Mouse (Mus musculus) stomach, embryonic 15.5 days (tissue): ENCODE data around the gene Hist3h2ba. TPM values are rescaled to one million over a fixed set of nuclear protein-coding genes. Genes with fewer than 3 reads are reported as not detected.

Experiments used
- ATAC-seq: fragments of 200-750 bp; cut with Nextera tagmentation; 2 replicates; pipeline ENCODE4 v1.8.0; 2017; ENCODE audit warnings: low read depth, moderate number of reproducible peaks, moderate TSS enrichment; ENCODE audit not compliant: insufficient read depth, low FRiP score
- H3K27ac ChIP-seq: fragments of 300-500 bp; sonication (generic); 2 replicates; pipeline ENCODE4 v1.5.1; 2015; ENCODE audit warnings: mild to moderate bottlenecking, inconsistent platforms
- H3K27me3 ChIP-seq: fragments of 300-500 bp; sonication (generic); replicated peaks from 2 replicates; pipeline ENCODE4 v1.6.1; 2015; ENCODE audit warnings: inconsistent platforms
- H3K36me3 ChIP-seq: fragments of 300-500 bp; sonication (generic); 2 replicates; pipeline ENCODE4 v1.6.1; 2015; ENCODE audit warnings: inconsistent platforms
- H3K4me1 ChIP-seq: fragments of 300-500 bp; sonication (generic); 2 replicates; pipeline ENCODE4 v1.6.1; 2015; ENCODE audit warnings: inconsistent platforms
- H3K4me2 ChIP-seq: fragments of 300-500 bp; sonication (generic); 2 replicates; pipeline ENCODE4 v1.6.1; 2015; ENCODE audit warnings: mild to moderate bottlenecking, inconsistent platforms
- H3K4me3 ChIP-seq: fragments of 300-500 bp; sonication (generic); replicated peaks from 2 replicates; pipeline ENCODE4 v1.5.1; 2015; ENCODE audit warnings: inconsistent platforms
- H3K9ac ChIP-seq: fragments of 300-500 bp; sonication (generic); 2 replicates; pipeline ENCODE4 v1.6.1; 2015; ENCODE audit warnings: inconsistent platforms
- H3K9me3 ChIP-seq: fragments of 300-500 bp; sonication (generic); 2 replicates; pipeline ENCODE4 v1.6.1; 2016; ENCODE audit warnings: inconsistent platforms
- WGBS: fragments of 180-500 bp; shearing (Covaris S2); methylation state at CpG from one replicate; pipeline ENCODE4 v1.1.7; 2015; 5-methylcytosine and 5-hydroxymethylcytosine counted together
- polyA plus RNA-seq: library from polyadenylated mRNA; unstranded; fragments of >200 nt; fragmentation: Nextera tagmentation; extraction: Ambion mirVana; gene quantifications from 2 replicates; pipeline ENCODE4 v1.2.1, GENCODE M21; 2015

The Hist3h2ba gene
- polyA plus RNA-seq, 1 experiment from 2014 or later = 42.0 TPM

DNA sequence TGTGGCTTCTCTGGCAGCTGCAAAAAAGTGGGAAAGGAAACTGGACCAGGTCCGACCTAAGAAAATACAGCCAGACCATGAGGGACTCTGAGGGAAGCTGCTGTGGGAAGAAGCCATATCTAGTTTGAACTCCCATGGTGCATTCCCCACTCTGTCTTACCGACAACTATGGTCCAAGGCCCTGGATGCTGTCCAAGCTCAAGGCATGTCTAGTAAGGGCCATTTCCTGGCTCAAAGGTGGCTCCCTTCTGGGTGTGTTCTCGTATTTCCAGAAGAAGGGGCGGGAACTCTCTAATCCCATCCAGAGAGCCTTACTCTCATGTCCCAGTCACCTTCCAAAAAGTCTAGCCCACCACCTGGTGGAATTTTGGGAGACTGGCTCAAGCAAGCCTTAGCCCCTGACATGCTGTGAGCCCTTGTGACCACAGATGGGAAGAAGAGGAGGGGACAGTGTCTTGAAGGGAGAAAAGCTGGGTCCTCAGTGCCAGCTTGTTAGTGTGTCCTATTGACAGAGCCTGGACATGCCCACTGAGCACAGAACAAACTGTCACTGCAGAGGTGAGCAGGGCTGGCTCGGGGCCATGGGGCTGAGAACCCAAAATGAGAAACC, 31.8 kb downstream of the Hist3h2ba start:
- no peaks in the 10 kb centered on the region for H3K9me3 ChIP-seq
- peak overlapping the region; percentile 16; the same call in 1 of the 2 replicates for H3K4me3 ChIP-seq
- H3K27ac ChIP-seq = no peak overlapping the region
- peak overlapping the region; percentile 92 for H3K4me2 ChIP-seq
- H3K36me3 ChIP-seq = peaks cover 21% of the 10 kb centered on the region
- H3K27me3 ChIP-seq = no peaks in the 10 kb centered on the region
- no peak for ATAC-seq
- 67% methylated on average over 5 of the region's 5 CpGs for WGBS
- peaks cover 30% of the 10 kb centered on the region for H3K4me1 ChIP-seq
- no peak overlapping the region for H3K9ac ChIP-seq

DNA sequence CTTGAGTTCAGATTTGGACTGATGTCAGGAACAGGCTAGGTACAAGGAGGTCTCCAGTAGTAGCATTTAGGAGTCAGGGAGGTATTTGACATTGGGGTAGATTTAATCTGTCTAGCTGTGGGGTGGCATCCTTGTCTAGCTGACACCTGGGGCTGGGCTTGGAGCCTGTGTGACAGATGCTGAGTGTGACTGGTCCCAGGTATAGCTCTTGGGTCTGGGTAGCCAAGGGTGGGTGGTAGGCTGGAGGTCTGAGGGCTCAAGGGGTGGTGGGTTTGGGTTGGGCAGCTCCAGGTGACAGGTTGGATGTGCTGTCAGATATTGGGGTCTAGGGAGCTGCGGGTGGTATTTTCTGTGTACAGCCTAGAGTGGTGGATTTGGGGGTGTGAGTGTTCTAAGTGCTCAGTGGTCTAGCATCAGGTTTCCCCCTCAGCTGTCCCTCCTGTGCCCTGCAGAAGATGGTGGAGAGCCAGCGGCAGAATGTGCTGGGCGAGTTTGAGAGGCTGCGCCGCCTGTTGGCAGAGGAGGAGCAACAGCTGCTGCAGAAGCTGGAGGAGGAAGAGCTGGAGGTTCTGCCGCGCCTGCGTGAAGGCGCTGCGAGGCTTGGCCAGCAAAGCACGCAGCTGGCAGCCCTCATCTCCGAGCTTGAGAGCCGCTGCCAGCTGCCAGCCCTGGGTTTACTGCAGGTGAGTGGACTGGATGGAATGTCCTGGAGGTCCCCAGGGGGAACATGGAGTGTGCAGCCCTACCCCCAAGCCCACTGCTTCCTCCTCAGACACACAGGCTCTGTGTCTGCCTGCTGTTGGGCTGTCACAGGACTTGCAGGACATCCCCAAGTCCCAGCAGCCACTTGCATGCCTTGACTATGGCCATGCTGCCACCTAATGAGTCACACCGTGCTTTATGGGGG, 33.1 kb downstream of the Hist3h2ba start:
- Histone ChIP-seq H3K4me2 (no peak overlapping the region), H3K4me1 (peaks cover 30% of the 10 kb centered on the region), H3K27ac (no peak overlapping the region), H3K9me3 (no peaks in the 10 kb centered on the region), H3K27me3 (no peaks in the 10 kb centered on the region), H3K36me3 (peaks cover 30% of the 10 kb centered on the region), H3K4me3 (no peak overlapping the region), H3K9ac (no peak overlapping the region)
- ATAC-seq = no peak
- 51% methylated on average over 14 of the region's 14 CpGs for WGBS

DNA sequence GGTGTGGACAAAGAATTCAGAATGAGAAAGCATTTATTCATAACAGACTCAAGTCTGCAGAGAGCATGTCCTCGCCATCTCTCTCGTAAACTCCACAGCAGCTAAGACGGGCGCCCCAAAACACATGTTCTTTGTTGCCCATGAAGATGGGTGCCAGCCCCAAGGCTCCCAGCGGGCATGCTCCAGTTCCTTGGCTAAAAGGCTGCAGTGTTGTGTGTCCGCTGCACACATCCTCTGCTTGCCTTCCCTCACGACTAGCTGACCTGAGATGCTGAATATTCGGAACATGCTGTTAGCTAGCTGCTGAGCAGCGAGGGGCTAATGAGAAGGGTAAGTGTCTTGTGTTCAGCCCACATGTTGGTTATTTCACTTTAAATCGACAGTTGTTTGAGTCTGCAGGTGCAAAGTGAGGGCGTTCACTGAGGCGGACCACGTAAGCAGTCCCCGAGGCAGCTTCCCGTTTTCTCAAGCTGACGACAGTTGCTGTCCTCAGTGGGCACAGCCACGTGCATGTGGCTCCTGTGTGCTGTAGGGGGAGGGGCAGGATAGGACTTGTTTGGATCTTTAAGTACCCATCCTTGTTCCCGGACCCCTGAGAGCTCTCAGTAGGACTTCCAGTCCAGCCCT, 33.9 kb downstream of the Hist3h2ba start:
- 83% methylated on average over 18 of the region's 18 CpGs for WGBS
- no peaks in the 10 kb centered on the region for H3K27me3 ChIP-seq

GRCm38 (mm10) chr11:58983691-58984341, 35.1 kb downstream of the Hist3h2ba start:
- no peak for ATAC-seq
- WGBS = 83% methylated on average over 6 of the region's 6 CpGs
- H3K9ac ChIP-seq = no peak overlapping the region
- no peak overlapping the region for H3K4me3 ChIP-seq
- H3K4me1 ChIP-seq = peaks cover 27% of the 10 kb centered on the region
- H3K36me3 ChIP-seq = peaks cover 41% of the 10 kb centered on the region
- no peaks in the 10 kb centered on the region for H3K9me3 ChIP-seq
- no peaks in the 10 kb centered on the region for H3K27me3 ChIP-seq
- no peak overlapping the region for H3K27ac ChIP-seq
- no peak overlapping the region for H3K4me2 ChIP-seq

More for the DNA sequence above, 33.9 kb downstream of the Hist3h2ba start:
- H3K4me2 ChIP-seq = no peak overlapping the region
- H3K36me3 ChIP-seq = peaks cover 36% of the 10 kb centered on the region
- no peak for ATAC-seq
- no peak overlapping the region for H3K9ac ChIP-seq
- H3K4me3 ChIP-seq = no peak overlapping the region
- H3K9me3 ChIP-seq = no peaks in the 10 kb centered on the region
- peaks cover 30% of the 10 kb centered on the region for H3K4me1 ChIP-seq
- H3K27ac ChIP-seq = no peak overlapping the region

- Histone ChIP-seq H3K4me1 (peaks cover 18% of the 10 kb centered on the region), H3K27ac (no peak overlapping the region), H3K9me3 (no peaks in the 10 kb centered on the region), H3K4me3 (no peak overlapping the region), H3K27me3 (no peaks in the 10 kb centered on the region), H3K36me3 (peaks cover 48% of the 10 kb centered on the region), H3K9ac (no peak overlapping the region), H3K4me2 (no peak overlapping the region)
- WGBS = 93% methylated on average over 7 of the region's 7 CpGs
- no peak for ATAC-seq
Measured at GRCm38 (mm10) chr11:58984657-58985056, 35.9 kb downstream of the Hist3h2ba start.

DNA sequence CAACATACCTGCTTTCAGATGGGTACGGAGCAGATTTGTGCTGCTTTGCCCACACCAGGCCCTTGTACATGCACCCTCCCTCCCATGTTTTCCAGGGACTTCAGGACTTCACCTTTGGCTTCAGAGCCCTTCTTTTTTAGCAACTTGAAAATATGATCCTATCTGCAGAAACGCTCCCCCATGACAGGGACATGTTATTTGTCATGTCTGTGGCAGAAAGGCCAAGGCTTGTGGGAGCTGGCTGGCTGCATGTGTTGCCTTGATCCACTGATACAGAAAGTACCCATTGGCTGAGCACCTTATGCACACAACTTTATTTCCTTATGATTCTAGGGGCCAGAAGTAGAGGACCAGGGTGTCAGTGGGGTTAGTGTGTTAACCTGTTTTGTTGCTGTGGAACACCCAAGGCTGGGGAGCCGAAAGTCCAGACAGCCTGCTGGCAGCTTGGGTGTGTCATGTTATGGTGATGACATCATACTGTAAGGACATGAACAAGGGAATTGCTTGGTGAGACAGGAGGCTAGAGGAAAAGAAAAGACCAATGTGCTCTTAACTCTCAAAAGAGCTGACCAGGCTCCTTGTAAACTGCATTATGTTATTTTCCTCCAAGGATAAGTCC, 36.7 kb downstream of the Hist3h2ba start:
- no peak for ATAC-seq
- no peak overlapping the region for H3K4me2 ChIP-seq
- H3K27ac ChIP-seq = no peak overlapping the region
- no peak overlapping the region for H3K4me3 ChIP-seq
- 83% methylated on average over 3 of the region's 3 CpGs for WGBS
- H3K9me3 ChIP-seq = no peaks in the 10 kb centered on the region
- no peak overlapping the region for H3K9ac ChIP-seq
- peaks cover 11% of the 10 kb centered on the region for H3K4me1 ChIP-seq
- H3K36me3 ChIP-seq = peaks cover 50% of the 10 kb centered on the region
- no peaks in the 10 kb centered on the region for H3K27me3 ChIP-seq

- no peak for ATAC-seq
- Histone ChIP-seq H3K4me3 (no peak overlapping the region), H3K9ac (no peak overlapping the region), H3K36me3 (peaks cover 36% of the 10 kb centered on the region), H3K4me1 (peaks cover 1% of the 10 kb centered on the region; the same call in 1 of the 2 replicates), H3K4me2 (no peak overlapping the region), H3K27ac (no peak overlapping the region), H3K9me3 (no peaks in the 10 kb centered on the region), H3K27me3 (0 out of 2 replicates have a peak, but pooled peaks cover 5% of the 10 kb centered on the region)
- 97% methylated on average over 4 of the region's 4 CpGs for WGBS
Measured at GRCm38 (mm10) chr11:58989166-58989565, 40.4 kb downstream of the Hist3h2ba start.

DNA sequence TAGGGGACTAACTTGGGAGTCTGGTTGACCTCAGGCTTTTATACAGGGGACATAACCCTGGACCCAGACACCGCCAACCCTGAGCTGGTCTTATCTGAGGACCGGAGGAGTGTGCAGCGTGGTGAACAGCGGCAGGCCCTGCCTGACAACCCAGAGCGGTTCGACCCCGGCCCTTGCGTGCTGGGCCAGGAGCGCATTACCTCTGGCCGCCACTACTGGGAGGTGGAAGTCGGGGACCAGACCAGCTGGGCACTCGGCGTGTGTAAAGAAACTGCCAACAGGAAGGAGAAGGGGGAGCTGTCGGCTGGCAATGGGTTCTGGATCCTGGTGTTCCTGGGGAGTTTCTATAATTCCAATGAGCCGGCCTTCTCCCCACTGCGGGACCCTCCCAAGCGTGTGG, 41.4 kb downstream of the Hist3h2ba start:
- no peak overlapping the region for H3K4me2 ChIP-seq
- no peak overlapping the region for H3K4me3 ChIP-seq
- peaks cover 29% of the 10 kb centered on the region for H3K36me3 ChIP-seq
- H3K9me3 ChIP-seq = no peaks in the 10 kb centered on the region
- H3K9ac ChIP-seq = no peak overlapping the region
- ATAC-seq = no peak; the same call in 1 of the 2 replicates
- H3K4me1 ChIP-seq = peaks cover 5% of the 10 kb centered on the region; the same call in 1 of the 2 replicates
- no peak overlapping the region for H3K27ac ChIP-seq
- peaks cover 8% of the 10 kb centered on the region; the same call in 1 of the 2 replicates for H3K27me3 ChIP-seq
- WGBS = 89% methylated on average over 17 of the region's 17 CpGs

DNA sequence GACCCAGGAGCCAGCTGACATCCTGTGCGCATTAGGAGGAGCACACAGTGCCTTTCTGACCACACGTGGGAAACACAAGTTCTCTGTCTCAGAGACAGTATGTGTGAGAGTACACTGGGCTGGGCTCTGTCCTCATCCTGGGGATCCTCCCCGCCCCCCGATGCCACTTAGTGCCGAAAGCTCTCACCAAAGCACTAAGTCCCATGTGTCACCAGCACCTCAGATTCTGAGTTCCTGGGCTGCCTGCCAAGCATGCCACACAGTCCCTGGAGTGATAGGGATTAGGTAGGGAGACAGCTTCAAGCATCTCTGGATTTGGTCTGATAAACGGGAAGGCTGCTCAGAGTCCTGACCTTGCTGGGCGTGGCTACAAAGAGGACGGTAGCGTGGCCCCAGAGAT, 42.1 kb downstream of the Hist3h2ba start:
- Histone ChIP-seq H3K4me3 (no peak overlapping the region), H3K4me1 (peaks cover 9% of the 10 kb centered on the region; the same call in 1 of the 2 replicates), H3K4me2 (no peak overlapping the region), H3K27me3 (peaks cover 14% of the 10 kb centered on the region; the same call in 1 of the 2 replicates), H3K36me3 (peaks cover 28% of the 10 kb centered on the region), H3K9ac (no peak overlapping the region), H3K9me3 (no peaks in the 10 kb centered on the region), H3K27ac (no peak overlapping the region)
- 77% methylated on average over 9 of the region's 9 CpGs for WGBS
- ATAC-seq = no peak

GRCm38 (mm10) chr11:58991911-58992310, 43.2 kb downstream of the Hist3h2ba start:
- H3K9me3 ChIP-seq = no peaks in the 10 kb centered on the region
- H3K36me3 ChIP-seq = peaks cover 19% of the 10 kb centered on the region
- H3K4me3 ChIP-seq = no peak overlapping the region
- 70% methylated on average over 3 of the region's 3 CpGs for WGBS
- H3K4me2 ChIP-seq = no peak overlapping the region
- peaks cover 9% of the 10 kb centered on the region; the same call in 1 of the 2 replicates for H3K4me1 ChIP-seq
- H3K9ac ChIP-seq = no peak overlapping the region
- no peak overlapping the region for H3K27ac ChIP-seq
- H3K27me3 ChIP-seq = peaks cover 18% of the 10 kb centered on the region; the same call in 1 of the 2 replicates
- no peak for ATAC-seq

DNA sequence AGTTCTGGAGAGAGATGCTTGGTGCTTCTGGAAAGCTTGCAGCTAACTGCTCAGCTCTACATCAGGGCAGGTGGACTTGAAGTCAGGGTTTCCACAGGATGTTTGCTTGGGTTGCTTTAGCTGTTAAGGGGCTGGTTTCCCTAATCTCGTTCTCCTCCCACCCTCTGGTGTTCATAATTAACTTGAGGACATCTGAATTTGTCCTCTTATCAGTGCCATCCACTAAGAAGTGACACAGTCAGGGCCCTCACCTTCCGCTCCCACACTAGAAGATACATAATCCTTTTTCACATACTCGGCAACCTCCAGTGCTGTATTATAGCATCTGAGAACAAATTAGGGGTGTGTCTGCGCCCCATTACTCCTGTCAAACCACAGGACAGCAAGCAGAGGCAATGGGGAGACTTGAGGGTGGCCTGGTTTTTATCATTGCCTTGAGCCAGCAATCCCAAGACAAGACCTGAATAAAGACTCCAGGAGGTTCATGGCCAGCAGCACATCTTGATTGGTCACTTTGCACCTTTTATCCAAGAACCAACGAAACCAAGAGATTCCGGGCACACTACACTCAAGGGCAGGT, 44.5 kb downstream of the Hist3h2ba start:
- Histone ChIP-seq H3K36me3 (peaks cover 10% of the 10 kb centered on the region; the same call in 1 of the 2 replicates), H3K27me3 (peaks cover 18% of the 10 kb centered on the region; the same call in 1 of the 2 replicates), H3K4me2 (no peak overlapping the region), H3K9me3 (no peaks in the 10 kb centered on the region), H3K9ac (no peak overlapping the region), H3K4me3 (no peak overlapping the region), H3K27ac (no peak overlapping the region), H3K4me1 (peaks cover 9% of the 10 kb centered on the region; the same call in 1 of the 2 replicates)
- WGBS = 59% methylated on average over 6 of the region's 6 CpGs
- ATAC-seq = no peak
